Mouse (Mus musculus) E14TG2a.4 (cell line): ENCODE measurements at regions not wholly inside any gene's neighbourhood (a gene's known extent, or its start where the extent isn't known, plus 50 kb on each side); places are given as distances from the start of the nearest gene placed in this dataset.

Source experiments
- H3K27me3 ChIP-seq: 2 replicates; pipeline ENCODE4 v1.6.1; 2014; ENCODE audit warnings: low read length, control low read depth; ENCODE audit not compliant: insufficient read depth
- H3K36me3 ChIP-seq: 2 replicates; pipeline ENCODE4 v1.6.1; 2014; ENCODE audit warnings: low read length, control low read depth; ENCODE audit not compliant: insufficient read depth
- H3K4me1 ChIP-seq: replicated peaks from 2 replicates; pipeline ENCODE4 v1.6.1; 2014; ENCODE audit warnings: low read depth, low read length, control low read depth
- H3K4me3 ChIP-seq: replicated peaks from 2 replicates; pipeline ENCODE4 v1.5.1; 2014; ENCODE audit warnings: mild to moderate bottlenecking, low read length
- H3K9me3 ChIP-seq: 2 replicates; pipeline ENCODE4 v1.6.1; 2014; ENCODE audit warnings: low read length, control low read depth
- CTCF ChIP-seq: conservative IDR thresholded peaks from 2 replicates; pipeline ENCODE4 v1.5.1; 2014; ENCODE audit warnings: low read length
- NANOG ChIP-seq: IDR thresholded peaks from 2 replicates; pipeline ENCODE4 v1.6.1; 2014; ENCODE audit warnings: borderline replicate concordance, low read length, mixed read lengths
- POU5F1 ChIP-seq: IDR thresholded peaks from 2 replicates; pipeline ENCODE4 v1.6.1; 2014; ENCODE audit warnings: low read length, borderline replicate concordance

- H3K36me3 ChIP-seq, result no peaks in the 10 kb centered on the region
- peaks cover 11% of the 10 kb centered on the region for H3K9me3 ChIP-seq
- no peaks in the 10 kb centered on the region for H3K27me3 ChIP-seq
- no peak overlapping the region for H3K4me3 ChIP-seq
- H3K4me1 ChIP-seq, result peaks cover 12% of the 10 kb centered on the region
- TF ChIP-seq POU5F1 (no peak), NANOG (no peak), CTCF (no peak)
Observed at GRCm38 (mm10) chr5:85177787-85178186, 760.6 kb upstream of the Epha5 start.

DNA sequence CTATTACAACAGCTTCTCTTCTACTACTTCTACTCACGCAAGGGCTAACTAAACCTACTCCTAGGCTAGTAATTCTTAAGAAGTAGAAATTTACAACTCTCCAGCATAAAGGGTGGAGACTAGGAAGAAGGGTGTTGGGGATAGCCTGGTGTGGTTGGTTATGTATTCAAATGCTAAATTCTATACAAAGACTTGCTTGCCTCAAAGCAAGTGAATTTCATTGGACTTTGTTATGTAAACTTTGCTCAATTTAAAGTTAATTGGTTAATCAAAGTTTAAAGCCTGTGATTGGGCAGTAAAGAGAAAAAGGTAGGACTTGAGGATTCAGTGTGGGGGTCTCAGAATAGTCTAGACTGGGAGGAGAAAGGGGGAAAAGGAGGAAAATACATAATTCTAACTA is 756.7 kb upstream of the Epha5 start:
- 0 out of 2 replicates have a peak overlapping the region, but pooled peaks have one; percentile 45 for H3K4me3 ChIP-seq
- peaks cover 11% of the 10 kb centered on the region for H3K9me3 ChIP-seq
- H3K36me3 ChIP-seq, result no peaks in the 10 kb centered on the region
- TF ChIP-seq NANOG (peak; percentile 75; the same call in 1 of the 2 replicates), POU5F1 (peak; percentile 43; the same call in 1 of the 2 replicates), CTCF (no peak)
- no peaks in the 10 kb centered on the region for H3K27me3 ChIP-seq
- H3K4me1 ChIP-seq, result peaks cover 12% of the 10 kb centered on the region

DNA sequence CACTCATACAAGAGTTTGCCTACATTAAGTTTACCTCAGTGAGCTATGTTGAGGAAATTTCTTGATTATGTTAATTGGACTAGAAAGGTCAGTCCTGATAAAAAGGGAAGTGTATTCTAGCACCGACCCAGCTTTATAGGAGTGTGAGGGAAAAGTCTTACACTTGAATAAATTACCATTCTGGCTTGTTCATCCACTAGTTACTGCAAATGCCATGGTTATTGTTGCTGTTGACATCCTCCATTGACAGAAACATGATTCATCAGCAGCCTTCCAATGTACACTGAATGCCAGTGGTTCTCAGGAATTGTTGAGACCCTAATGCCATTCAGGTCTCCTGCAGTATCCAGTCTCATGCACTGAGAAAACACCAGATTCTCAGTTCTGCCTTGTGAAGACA is 738.7 kb upstream of the Epha5 start:
- no peaks in the 10 kb centered on the region for H3K36me3 ChIP-seq
- no peaks in the 10 kb centered on the region for H3K4me1 ChIP-seq
- H3K27me3 ChIP-seq, result no peaks in the 10 kb centered on the region
- H3K9me3 ChIP-seq, result no peaks in the 10 kb centered on the region
- TF ChIP-seq NANOG (no peak), POU5F1 (no peak)
- no peak overlapping the region for H3K4me3 ChIP-seq

DNA sequence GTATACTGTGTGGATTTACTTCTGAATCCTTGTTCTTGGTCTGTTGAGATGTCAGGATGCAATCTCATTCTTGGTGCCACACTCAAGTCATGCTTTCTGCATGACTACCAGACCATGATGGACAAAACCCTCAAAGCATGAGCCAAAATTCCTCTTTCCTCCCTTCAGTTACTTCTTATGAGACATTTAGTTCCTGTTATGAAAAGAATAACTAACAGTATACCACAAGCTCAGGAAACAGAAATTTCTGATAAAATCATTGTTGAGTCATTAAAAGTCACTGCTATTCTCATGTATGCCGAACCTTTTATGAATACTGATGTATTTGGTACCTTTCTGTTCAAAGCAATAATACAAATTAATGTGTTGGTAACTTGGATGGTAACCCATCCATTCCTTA is 738.0 kb upstream of the Epha5 start:
- Histone ChIP-seq H3K9me3 (no peaks in the 10 kb centered on the region), H3K27me3 (no peaks in the 10 kb centered on the region), H3K4me1 (no peaks in the 10 kb centered on the region), H3K4me3 (no peak overlapping the region), H3K36me3 (no peaks in the 10 kb centered on the region)
- no peak for TF ChIP-seq POU5F1
- TF ChIP-seq CTCF, result no peak
- TF ChIP-seq NANOG, result no peak
